Mouse (Mus musculus) MEL (cell line): ENCODE measurements around the gene Comt.

ENCODE experiments used
- CTCF ChIP-seq, 3 experiments: IDR thresholded peaks in 2 of 3; conservative IDR thresholded peaks in 1 of 3; 2 replicates each; pipeline ENCODE4 v1.5.1; 2011 to 2012; ENCODE audit warnings: low read length in 3 of 3, low read depth in 2 of 3, mild to moderate bottlenecking in 2 of 3, improper control_type of control experiment in 1 of 3, inconsistent platforms in 1 of 3, mixed read lengths in 1 of 3, moderate library complexity in 1 of 3; ENCODE audit not compliant: control insufficient read depth in 1 of 3, insufficient read depth in 1 of 3, poor library complexity in 1 of 3, severe bottlenecking in 1 of 3
- RCOR1 ChIP-seq: IDR thresholded peaks from 2 replicates; pipeline ENCODE4 v1.6.1; 2012; ENCODE audit warnings: low read depth, mild to moderate bottlenecking, inconsistent platforms, low read length, improper control_type of control experiment
- USF2 ChIP-seq, 2 experiments: IDR thresholded peaks; 2 replicates each; pipeline ENCODE4 v1.6.1; 2011 to 2012; ENCODE audit warnings: improper control_type of control experiment in 2 of 2, low read length in 2 of 2, borderline replicate concordance in 1 of 2, inconsistent platforms in 1 of 2, low read depth in 1 of 2, mild to moderate bottlenecking in 1 of 2; ENCODE audit not compliant: insufficient read depth in 1 of 2
- ZC3H11A ChIP-seq: IDR thresholded peaks from 2 replicates; pipeline ENCODE4 v1.6.1; 2012; ENCODE audit warnings: low read depth, mild to moderate bottlenecking, inconsistent platforms, low read length, improper control_type of control experiment

DNA sequence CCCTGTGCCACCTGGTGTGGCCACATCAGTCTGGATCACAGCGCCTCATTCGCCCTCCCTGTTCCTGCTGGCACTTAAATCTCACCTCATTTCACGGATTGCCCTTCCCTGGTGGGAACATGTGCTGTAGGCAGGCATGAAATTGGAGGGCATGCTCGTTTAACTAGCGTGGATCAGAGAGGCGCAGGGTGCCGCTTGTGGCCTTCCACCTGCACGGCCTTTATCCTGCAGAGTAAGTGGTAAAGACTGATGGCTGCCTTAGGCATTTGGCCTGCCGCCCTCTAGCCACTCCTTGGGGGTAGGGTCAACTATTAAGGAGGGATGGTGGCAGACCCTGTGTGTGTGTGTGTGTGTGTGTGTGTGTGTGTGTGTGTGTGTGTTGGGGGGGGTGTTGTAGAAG, 35.4 kb upstream of the Comt start:
- TF ChIP-seq CTCF (IDR thresholded peaks at IDR 0.05 in 2 of 3, conservative IDR thresholded peaks at IDR 0.05 in 1 of 3; ENCODE audit: control insufficient read depth in 1 of 3, insufficient read depth in 1 of 3, low read depth in 2 of 3, low read length in 3 of 3, poor library complexity in 1 of 3, severe bottlenecking in 1 of 3) (no peak), USF2 (IDR thresholded peaks at IDR 0.05; ENCODE audit: borderline replicate concordance in 1 of 2, insufficient read depth in 1 of 2, low read depth in 1 of 2, low read length in 2 of 2) (no peak), ZC3H11A (no peak), RCOR1 (no peak)
